Mouse (Mus musculus) kidney, adult 9 months (tissue): ENCODE measurements around the gene Pp2d1.

Source experiments
- DNase-seq: peaks from one replicate; pipeline ENCODE4 v3.0.0; 2022

Pp2d1 gene

GRCm38 (mm10) chr17:53566161-53566918 is 27.1 kb upstream of the Pp2d1 start, which contains the start of gene Kat2b:
TSS of gene Kat2b (plus strand) at chr17:53566861.
- DNase-seq, result peak; percentile 50

DNA sequence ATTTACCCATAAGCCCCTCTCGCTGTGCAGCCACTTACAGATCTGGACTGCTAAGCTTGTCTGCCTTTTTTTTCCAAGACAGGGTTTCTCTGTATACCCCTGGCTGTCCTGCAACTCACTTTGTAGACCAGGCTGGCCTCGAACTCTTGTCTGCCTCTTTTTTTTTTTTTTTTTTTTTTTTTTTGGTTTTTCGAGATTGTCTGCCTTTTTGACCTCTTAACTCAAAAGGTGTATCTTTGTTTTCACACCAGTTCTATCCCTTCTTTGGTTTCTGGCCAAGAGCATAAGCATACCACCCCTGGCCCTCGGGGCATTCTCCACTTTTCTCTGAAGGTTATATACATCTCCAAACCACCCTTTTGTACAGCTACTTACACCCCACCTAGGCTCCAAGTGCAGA is 25.6 kb upstream of the Pp2d1 start:
- DNase-seq, result no peak

DNA sequence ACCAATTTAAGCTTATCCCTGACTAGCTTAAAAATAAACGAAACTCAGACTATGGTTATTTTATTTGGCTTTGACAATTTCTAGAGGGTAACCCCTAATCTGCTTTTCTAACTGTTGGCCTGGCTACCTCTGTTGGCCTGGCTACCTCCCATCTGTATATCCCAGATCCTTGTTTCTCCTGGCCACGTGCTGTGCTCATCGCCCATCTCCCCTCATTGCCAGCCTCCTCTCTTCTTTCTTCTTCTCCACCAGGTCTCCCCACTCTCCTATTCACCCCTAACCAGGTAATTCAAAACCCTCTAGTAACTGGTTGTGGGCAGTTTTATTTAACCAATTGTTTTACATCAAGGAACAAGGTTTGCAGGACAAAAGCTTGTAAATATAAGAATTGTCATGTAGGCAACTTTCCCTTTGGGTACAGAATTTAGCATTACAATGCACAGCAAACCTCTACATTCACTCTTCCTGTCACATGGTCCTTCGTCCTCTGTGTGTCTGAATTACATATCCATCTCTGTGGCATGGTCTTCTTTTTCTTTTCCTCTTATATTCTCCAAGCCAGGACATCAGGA is 22.3 kb upstream of the Pp2d1 start:
- no peak for DNase-seq

DNA sequence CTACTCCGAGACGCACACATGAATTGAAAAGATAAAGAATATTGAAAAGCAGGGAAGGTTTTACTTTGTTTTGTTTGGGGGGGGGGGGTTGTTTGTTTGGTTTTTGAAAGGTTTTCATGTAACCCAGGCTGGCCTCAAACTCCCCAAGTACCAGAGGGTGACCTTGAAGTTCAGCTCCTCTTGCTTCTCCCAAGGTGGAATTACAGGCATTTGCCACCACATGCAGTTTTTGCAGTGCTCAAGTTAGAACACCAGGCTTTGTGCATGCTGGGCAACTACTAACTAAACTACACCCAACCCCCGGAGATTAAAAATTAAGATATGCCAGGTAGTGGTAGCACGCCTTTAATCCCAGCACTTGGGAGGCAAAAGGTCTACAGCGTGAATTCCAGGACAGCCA is 20.4 kb upstream of the Pp2d1 start:
- no peak for DNase-seq

- DNase-seq, result no peak
Observed at GRCm38 (mm10) chr17:53557443-53557842, 18.2 kb upstream of the Pp2d1 start.

GRCm38 (mm10) chr17:53554813-53555212 is 15.6 kb upstream of the Pp2d1 start:
- DNase-seq, result no peak

GRCm38 (mm10) chr17:53554088-53554487 is 14.8 kb upstream of the Pp2d1 start:
- DNase-seq, result peak; percentile 34

DNA sequence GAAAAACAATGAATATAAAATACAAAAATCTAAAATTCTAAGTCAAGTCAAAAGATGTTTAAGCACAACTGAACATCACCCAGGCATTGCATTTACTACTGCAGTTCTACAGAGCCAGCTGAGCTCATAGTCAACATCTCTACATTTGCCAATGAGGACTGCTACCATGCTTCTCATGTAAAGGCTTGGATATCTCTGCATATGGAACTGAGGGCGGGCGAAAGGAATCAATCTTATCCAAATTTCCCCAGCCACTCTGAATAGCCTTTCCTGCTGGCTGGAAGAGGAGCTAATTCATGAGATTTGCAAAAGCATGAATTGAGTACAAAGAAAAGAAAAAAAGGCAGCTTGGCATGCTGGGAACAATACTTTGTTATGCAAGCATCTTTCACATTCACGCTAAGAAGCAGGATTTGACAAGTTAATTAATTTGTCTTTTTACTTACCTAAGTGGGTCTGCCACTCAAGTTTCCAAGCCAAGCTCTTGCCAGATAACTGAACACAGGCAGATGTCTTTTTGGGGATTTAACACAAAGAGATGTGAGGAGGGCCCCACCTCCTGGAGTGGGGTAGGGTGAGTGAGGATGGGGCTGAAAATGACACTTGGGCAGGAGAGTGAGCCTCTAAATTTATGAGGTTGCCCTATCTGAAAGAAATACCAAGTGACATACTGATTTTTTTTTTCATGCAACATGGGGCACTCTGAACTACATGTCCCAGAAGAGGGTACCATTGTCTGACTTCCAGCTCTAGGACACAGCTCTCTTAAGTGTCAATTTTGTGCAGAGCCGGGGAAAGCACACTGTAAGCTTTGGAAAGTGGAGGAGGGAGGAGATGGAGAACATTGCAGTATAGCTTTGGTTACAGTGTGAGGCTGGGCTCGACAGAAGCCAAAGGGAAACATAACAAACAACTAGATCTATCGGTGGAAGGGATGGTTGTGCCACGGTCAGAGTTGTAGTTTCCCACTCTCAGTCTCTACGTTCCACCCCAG is 12.4 kb upstream of the Pp2d1 start:
- DNase-seq, result no peak

DNA sequence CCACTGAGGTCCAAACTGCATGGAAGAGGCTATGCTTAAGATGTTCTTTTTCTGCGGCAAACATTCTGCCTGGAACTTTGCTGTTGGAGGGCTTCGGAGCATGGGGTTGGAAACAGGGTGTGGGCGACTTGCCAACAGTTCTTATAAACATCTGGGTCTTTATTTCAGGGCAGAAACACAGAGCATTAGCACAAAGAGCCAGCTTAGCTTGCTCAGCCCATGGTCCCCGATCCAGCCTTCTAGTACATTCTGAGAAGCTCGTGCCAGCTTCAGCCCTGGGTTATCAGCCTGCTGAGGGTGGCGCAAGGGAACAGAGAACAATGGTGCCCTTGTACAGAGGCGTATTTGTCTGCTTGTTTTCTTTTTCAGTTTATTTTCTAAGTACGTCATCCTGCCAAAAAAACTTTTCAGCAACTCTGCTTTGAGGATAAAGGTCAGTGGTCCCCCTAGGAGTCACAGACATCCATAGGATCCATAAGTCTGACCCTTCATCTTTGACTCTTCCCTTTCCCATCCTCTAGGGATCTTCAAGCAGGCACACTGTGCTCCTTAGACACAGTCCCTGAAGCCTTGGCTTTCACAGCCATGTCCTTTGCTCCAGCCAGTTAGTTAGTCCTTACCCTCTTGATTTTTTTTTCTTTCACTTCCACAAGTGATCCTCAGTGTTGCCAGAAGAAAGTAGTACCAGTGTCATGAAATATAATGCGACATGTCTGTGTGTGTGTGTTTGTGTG is 4.5 kb upstream of the Pp2d1 start:
- DNase-seq, result no peak

- no peak for DNase-seq
Observed at GRCm38 (mm10) chr17:53542536-53542935, 3.3 kb upstream of the Pp2d1 start.

DNA sequence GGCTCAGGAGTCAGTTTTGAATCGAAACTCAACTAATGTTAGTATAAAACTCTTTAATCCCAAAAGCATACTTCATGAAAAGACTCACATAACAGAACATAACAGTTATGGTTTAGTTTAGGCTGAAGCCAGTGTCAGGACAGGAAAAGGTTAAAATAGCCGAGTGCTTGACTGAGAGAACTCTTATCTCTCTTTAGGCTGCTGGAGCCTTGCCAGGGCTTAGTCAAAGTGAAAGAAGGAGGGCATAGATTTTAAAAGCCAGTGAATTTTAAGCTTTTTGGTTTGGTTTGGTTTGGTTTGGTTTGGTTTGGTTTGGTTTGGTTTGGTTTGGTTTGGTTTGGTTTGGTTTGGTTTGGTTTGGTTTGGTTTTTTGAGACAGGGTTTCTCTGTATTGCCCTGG is 6.8 kb downstream of the Pp2d1 start:
- no peak for DNase-seq

DNA sequence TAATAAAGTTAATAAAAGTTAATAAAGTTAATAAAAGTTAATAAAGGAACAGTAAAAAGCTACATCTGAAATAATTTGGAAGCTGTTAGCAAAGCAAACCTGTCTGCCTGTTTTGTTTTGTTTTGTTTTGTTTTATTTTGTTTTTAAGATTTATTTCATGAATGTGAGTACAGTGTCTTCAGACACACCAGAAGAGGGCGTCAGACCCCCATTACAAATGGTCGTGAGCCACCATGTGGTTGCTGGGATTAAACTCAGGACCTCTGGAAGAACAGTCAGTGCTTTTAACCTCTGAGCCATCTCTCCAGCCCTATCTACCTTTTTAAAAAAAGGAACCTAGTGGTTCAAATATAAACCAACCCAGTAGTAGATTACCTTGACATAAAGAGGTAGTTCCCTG is 8.1 kb downstream of the Pp2d1 start:
- DNase-seq, result peak; percentile 37

GRCm38 (mm10) chr17:53528034-53528433 is 11.2 kb downstream of the Pp2d1 start:
- DNase-seq, result no peak

DNA sequence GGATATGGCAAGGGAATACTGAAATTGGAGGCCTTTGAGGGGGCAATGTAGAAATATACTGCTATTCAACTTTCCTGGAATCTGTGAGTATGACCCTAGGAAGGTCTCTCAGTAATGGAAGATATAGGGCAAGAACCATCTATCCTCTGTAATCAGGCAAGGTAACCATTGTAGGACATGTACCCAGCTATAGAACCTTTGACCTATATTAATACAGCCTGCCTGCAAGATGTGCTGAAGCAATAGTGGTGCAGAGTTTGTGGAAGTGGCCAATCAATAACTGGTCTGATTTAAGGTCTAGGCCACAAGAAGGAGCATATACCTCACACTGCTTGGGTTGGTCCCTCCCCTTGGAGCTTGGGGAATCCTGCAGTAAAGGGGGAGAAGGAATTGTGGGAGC is 18.7 kb downstream of the Pp2d1 start:
- no peak for DNase-seq

DNA sequence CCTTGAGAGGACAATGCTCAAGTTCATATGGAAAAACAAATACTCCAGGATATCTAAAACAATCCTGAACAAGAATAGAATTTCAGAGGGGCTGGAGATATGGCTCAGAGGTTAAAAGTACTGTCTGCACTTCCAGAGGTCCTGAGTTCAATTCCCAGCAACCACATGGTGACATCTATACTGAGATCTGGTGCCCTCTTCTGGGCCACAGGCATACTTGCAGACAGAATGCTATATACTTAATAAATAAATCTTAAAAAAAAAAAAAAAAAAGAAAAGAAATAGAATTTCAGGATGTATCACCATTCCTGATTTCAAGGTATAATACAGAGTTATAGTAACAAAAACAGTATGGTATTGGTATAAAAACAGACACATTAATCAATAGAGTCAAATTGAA is 19.9 kb downstream of the Pp2d1 start:
- DNase-seq, result no peak

GRCm38 (mm10) chr17:53512311-53512951 is 26.8 kb downstream of the Pp2d1 start:
- DNase-seq, result peak; percentile 37

GRCm38 (mm10) chr17:53502966-53503365 is 36.3 kb downstream of the Pp2d1 start:
- DNase-seq, result no peak

DNA sequence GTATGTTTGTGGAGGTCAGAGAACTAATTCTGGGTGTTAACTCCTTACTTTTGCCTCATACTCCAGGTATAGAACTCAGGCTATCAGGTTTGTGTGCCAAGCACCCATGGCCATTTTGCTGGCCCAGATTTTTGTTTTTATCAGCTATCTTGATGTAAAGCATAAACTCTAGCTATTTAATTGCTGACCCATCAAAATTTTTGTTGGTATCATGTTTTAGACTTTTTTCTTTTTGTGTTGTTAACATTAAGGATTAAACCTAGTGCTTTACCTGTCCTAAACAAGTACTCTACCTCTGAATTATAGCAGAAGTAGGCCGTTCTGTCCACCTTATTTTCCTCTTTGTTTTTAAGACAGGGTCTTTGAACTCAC is 50.3 kb downstream of the Pp2d1 start:
- DNase-seq, result no peak

GRCm38 (mm10) chr17:53488291-53489006 is 50.8 kb downstream of the Pp2d1 start:
- DNase-seq, result no peak

DNA sequence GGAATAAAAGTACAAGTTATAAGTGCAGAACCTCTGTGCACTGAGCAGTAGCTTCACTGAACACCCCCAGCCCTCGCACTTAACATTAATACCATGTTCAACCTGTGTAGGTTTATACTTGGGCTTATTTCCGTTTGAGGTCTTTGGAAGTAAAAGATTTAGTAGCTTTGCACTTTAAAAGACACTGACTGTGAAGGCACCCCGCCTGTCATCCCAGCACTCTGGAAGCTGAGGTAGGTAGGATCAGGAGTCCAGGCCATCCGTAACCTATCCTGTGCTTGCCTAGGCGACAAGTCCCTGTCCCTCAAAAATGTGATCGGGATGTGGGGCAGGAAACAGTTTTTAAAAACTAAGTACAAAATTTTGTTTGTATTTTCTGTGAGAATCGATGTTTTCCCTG is 58.8 kb downstream of the Pp2d1 start:
- no peak for DNase-seq

GRCm38 (mm10) chr17:53479604-53480041 is 59.6 kb downstream of the Pp2d1 start:
- DNase-seq, result peak; percentile 57
